Mouse (Mus musculus): ENCODE measurements around the gene Megf11.

The Megf11 gene

GRCm38 (mm10) chr9:64393914-64394596, 8.6 kb downstream of the Megf11 start:
- peak in 1 of 2 experiments; percentile 39 for DNase-seq (ENCODE audit: low spot score in 2 of 2)

- DNase-seq (ENCODE audit: low spot score in 2 of 2), result peak; percentile 20 to 28
Observed at GRCm38 (mm10) chr9:64395238-64395920, 10.0 kb downstream of the Megf11 start.

GRCm38 (mm10) chr9:64397108-64397507, 11.7 kb downstream of the Megf11 start:
- DNase-seq (ENCODE audit: low spot score in 2 of 2), result no peak

DNA sequence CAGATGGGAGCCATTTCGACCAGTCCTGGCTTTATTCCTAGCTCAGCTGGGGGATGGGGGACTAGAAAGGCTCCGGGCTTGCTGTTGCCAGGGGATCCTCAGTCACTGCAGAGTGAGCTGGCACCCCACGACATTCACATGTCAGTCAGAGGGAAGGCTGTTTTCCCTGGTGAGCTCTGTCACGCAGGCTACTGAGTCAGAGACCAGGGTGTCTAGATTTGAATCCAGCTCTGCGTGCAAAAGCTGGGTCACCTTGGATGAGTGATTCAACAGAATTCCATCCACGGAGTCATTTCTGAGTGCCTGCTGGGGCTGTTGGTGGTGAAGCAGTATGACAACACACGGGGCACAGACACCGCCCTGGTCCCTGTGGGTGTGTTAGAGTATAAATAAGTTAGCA, 13.7 kb downstream of the Megf11 start:
- no peak for DNase-seq (ENCODE audit: low spot score in 2 of 2)

DNA sequence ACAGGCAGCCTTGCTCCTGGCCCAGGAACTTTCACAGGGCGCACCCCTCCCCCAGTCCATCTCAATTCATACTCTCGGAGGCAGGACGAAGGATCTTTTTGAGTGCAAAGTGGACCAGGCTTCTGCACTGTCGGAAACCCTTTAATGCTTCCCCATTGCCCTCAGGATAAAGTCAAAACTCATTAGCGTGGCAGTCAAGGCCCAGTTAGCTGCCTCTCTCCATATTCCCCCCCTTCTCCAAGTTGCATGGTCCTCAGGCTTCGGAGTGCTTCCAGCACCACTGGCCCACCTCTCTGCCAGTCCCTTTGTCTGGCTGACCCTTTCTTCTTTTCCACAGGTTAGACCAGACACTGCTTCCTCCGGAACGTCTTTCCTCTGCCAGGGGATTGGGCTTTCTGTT, 16.7 kb downstream of the Megf11 start:
- DNase-seq (ENCODE audit: low spot score in 2 of 2), result no peak

GRCm38 (mm10) chr9:64406841-64407240, 21.4 kb downstream of the Megf11 start:
- no peak for DNase-seq (ENCODE audit: low spot score in 2 of 2)

DNA sequence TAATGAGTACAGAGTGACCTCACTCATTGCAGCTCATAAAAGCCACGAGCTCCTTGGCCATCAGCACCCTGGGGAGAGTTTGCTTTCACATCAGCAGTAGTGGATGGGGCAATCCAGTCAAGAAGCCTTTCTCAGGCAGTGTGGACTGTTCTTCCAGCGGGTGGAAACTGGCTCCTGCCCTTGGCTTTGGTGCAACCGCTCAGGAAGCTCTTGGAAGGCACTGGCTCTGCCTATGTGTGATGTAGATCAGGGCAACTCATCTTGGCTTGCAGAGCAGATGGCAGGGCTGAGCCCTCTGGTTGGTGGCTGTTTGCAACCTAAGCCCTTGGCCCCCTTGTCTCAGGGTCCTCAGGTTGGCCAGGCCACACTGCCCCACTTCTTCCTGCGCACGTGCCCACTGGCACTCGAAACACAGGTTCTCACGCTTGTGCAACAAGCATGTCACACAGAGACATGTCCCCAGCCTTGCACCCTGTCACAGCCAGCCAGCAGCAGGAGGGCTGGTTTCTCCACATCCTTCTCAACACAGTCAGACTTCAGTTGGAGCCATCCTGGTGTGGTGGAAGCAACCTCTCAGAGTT, 22.1 kb downstream of the Megf11 start:
- DNase-seq (ENCODE audit: low spot score in 2 of 2), result no peak

DNA sequence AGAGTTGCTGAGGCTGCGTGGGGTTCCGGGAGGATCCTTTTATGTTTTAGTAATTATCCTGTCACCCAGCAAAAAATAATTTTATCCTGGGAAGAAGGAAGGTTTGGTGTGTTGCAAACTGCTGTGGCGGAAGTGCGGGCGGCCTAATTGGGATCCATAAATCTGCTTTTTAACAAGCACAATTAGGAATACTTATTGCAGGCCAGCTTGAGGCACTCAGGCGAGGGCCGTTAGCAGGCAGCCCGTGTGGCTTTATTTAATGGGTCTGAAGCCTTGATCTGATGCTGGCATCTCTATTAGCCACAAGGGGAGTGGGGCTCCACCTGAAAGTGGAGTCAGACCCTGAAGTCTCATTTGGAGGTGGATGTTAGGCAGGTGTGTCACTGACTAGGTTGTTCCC, 23.4 kb downstream of the Megf11 start:
- no peak for DNase-seq (ENCODE audit: low spot score in 2 of 2)

GRCm38 (mm10) chr9:64420471-64420870, 35.0 kb downstream of the Megf11 start:
- no peak for DNase-seq (ENCODE audit: low spot score in 2 of 2)

- DNase-seq (ENCODE audit: low spot score in 2 of 2), result no peak
Observed at GRCm38 (mm10) chr9:64421986-64422616, 36.7 kb downstream of the Megf11 start.

- no peak for DNase-seq (ENCODE audit: low spot score in 2 of 2)
Observed at GRCm38 (mm10) chr9:64423912-64424311, 38.5 kb downstream of the Megf11 start.

DNA sequence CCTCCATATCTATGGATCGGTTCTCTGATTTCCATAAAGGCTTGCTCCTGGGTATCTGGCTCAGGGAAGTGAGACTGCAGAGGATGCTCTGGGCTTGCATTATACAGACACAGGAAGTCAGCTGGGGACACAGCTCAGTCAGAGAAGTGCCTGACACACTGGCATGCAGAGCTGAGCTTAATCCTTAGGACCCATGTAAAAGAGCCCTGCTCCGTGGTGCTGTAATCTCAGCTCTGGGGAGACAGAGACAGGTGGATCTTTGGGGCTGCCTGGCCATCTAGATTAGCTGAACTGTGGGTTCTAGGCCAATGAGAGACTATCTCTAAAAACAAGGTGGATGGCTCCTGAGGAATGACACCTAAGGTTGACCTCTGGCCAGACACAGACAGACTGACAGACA, 50.7 kb downstream of the Megf11 start:
- DNase-seq (ENCODE audit: low spot score in 2 of 2), result no peak

- no peak for DNase-seq (ENCODE audit: low spot score in 2 of 2)
Observed at GRCm38 (mm10) chr9:64440101-64440500, 54.7 kb downstream of the Megf11 start.

GRCm38 (mm10) chr9:64445981-64446380, 60.6 kb downstream of the Megf11 start:
- DNase-seq (ENCODE audit: low spot score in 2 of 2), result no peak

- no peak for DNase-seq (ENCODE audit: low spot score in 2 of 2)
Observed at GRCm38 (mm10) chr9:64447070-64447469, 61.6 kb downstream of the Megf11 start.

DNA sequence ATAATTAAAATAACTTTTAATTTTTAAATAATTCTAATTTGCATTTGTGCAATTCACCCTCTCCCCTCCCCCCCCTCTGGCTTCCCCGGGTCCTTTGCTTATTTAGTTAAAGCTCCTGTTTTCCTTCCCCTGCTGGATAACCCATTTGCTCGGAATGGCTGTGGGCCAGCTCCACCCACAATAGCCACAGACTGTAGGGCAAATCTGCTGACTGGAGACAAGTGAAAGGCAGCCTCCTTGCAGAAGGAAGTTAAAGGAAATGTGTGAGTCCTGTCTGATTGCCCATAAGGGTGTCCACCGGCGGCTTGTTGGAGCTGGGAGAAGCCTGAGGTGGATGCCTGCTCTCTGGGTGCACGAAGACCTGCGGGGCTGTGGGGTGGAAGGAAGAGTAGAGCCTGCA, 62.1 kb downstream of the Megf11 start:
- peak in 1 of 2 experiments; percentile 11 for DNase-seq (ENCODE audit: low spot score in 2 of 2)

DNA sequence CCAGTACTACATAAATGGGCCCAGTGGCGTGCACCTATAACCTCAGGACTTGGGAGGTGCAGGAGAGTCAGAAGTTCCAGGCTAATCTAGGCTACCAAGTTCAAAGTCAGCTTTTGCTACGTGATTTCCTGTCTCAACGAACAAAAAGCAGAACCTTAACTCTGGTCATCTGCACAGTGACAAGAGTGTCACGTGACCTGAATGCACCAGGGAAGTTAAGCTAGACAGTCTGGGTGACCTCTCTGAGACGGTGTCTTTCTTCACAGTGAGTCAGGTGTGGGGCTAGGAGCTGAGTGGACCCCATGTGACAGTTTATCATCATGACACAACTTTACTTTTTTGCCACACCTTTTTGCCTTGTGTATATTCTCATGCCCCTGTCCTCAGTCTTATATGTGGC, 67.3 kb downstream of the Megf11 start:
- no peak for DNase-seq (ENCODE audit: low spot score in 2 of 2)

DNA sequence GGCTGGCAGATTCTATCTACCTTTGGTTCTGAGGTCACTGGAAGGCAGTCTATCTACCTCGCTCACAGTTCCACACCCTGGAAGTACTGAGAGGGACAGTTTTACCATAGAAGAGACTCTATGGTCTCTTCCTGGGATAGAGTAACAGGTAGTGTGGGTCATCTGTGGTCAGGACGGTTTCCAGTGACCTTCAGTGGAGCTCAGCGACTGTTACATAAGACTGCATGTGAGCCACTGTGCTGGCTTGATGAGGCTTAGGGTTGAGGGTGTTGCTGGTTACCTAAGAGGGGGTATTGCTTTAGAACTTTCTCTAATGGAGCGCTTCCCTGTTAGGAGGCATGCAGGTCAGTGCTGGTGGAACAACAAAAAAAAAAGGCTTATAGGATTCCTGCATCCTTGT, 68.8 kb downstream of the Megf11 start:
- DNase-seq (ENCODE audit: low spot score in 2 of 2), result no peak

GRCm38 (mm10) chr9:64455910-64456309, 70.5 kb downstream of the Megf11 start:
- DNase-seq (ENCODE audit: low spot score in 2 of 2), result no peak

DNA sequence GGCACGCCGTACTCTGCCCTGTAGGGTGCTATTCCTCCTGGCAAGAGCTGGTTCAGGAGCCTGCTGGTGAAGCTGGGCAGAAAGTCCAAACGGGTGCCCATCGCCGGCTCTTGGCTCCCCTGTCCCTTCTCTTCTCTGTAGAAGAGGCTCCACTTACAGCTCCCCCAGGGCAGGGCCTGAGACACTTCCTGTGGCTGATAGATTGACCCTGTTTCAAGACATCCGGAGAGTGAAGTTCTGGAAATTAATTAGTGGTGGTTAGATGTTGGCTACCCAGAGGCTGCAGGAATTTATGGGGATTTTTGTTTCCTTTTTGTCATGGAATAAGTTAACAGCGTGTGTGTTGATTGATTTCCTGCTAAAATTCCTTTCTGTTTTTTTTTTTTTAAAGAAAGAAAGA, 72.2 kb downstream of the Megf11 start:
- no peak for DNase-seq (ENCODE audit: low spot score in 2 of 2)

DNA sequence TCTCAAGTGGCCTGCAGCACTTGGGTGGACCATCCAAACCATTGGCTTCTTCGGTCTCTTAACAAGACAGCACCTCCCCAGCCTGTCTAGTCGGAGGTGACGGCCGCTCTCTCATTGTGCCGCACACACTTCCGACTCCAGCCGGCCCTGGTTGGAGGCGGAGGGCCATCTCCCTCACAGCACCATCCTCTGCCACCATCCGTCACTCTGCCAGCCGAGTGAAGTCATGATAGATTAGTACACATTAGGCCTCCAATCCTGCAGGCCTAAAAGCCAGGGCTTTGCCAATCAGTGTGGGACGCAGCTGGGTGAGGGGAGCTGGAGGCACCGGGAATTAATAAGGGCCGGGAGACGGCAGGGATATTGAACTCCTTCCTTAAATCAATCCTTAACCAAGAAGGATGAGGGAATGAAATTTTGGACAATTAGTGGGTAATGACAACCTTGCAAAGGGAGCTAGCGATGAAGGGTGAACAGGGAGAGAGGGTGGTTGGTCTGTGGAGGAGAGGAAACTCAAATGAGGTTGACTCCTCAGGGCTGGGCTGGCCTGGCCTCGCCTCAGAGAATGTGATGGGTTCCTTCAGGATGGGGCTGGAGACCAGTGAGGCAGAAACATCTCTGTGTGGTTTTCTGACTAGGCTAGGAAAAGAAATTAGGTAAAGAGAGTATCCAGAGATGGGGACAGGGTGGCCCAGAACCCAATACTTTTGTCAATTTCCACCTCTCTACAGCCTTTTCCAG, 76.3 kb downstream of the Megf11 start:
- DNase-seq (ENCODE audit: low spot score in 2 of 2), result no peak

- no peak for DNase-seq (ENCODE audit: low spot score in 2 of 2)
Observed at GRCm38 (mm10) chr9:64462870-64463269, 77.4 kb downstream of the Megf11 start.

Data from right cerebral cortex, postnatal 36 days (tissue).